ENCODE assay signal across 27 mouse cellular contexts in the genomic region with DNA sequence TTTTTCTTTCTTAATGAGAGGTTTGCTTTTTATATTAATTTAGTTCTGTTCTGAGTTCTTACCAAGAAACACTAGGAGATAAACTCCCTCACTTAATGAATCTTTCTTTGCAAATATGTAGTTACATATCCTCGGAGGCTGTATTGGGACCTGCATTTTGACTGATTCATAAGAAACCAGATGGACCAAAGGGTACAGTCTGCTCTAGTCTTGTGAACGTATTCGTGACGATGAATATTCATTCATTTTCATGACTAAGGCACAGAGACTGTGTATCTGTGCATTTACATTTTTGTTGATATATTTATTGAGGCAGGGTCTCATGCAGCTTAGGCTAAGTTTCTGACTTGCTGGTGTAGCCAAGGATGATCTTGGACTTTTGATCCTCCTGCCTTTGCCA. TPM values are rescaled to one million over a fixed set of nuclear protein-coding genes. Genes with fewer than 3 reads are reported as not detected.
DNase-seq lines count a peak whose midpoint lies in the region; ATAC-seq and TF ChIP-seq lines count a peak whose summit lies in the region.
"Had no signal": no experiment of that assay in that cellular context is flagged by ENCODE, and none has a peak within 500 bp of the region (broad histone marks: within the 10 kb centered on the region; RNA-seq: fewer than 3 reads in every experiment).

No protein-coding gene starts in this region.

- no peak overlapping the region for H3K27ac ChIP-seq in forebrain, postnatal 0 days (ENCODE audit: low read depth, low read length)
- no peak overlapping the region for H3K27ac ChIP-seq in forebrain, embryonic 12.5 days
- H3K27ac ChIP-seq in layer of hippocampus, adult 2 months, result peak overlapping the region; percentile 59
- H3K27ac ChIP-seq: embryonic facial prominence, embryonic 13.5 days; embryonic facial prominence, embryonic 15.5 days; forebrain, embryonic 10.5 days; forebrain, embryonic 13.5 days; forebrain, embryonic 15.5 days had no signal

- no peaks in the 10 kb centered on the region for H3K9me3 ChIP-seq in forebrain, postnatal 0 days (ENCODE audit: low read length)
- no peaks in the 10 kb centered on the region for H3K9me3 ChIP-seq in forebrain, embryonic 12.5 days
- H3K9me3 ChIP-seq: embryonic facial prominence, embryonic 13.5 days; embryonic facial prominence, embryonic 15.5 days; forebrain, embryonic 10.5 days; forebrain, embryonic 13.5 days; forebrain, embryonic 15.5 days; G1E had no signal

- H3K4me2 ChIP-seq in forebrain, postnatal 0 days (ENCODE audit: low read depth), result no peak overlapping the region
- no peak overlapping the region for H3K4me2 ChIP-seq in forebrain, embryonic 12.5 days
- H3K4me2 ChIP-seq: embryonic facial prominence, embryonic 13.5 days; embryonic facial prominence, embryonic 15.5 days; forebrain, embryonic 13.5 days; forebrain, embryonic 15.5 days had no signal

- H3K9ac ChIP-seq in forebrain, postnatal 0 days, result no peak overlapping the region
- no peak overlapping the region for H3K9ac ChIP-seq in forebrain, embryonic 12.5 days
- H3K9ac ChIP-seq: embryonic facial prominence, embryonic 13.5 days; embryonic facial prominence, embryonic 15.5 days; forebrain, embryonic 13.5 days; forebrain, embryonic 15.5 days had no signal

- no peaks in the 10 kb centered on the region for H3K4me1 ChIP-seq in forebrain, postnatal 0 days (ENCODE audit: insufficient read depth)
- no peaks in the 10 kb centered on the region for H3K4me1 ChIP-seq in forebrain, embryonic 12.5 days
- H3K4me1 ChIP-seq: embryonic facial prominence, embryonic 13.5 days; embryonic facial prominence, embryonic 15.5 days; forebrain, embryonic 10.5 days; forebrain, embryonic 13.5 days; forebrain, embryonic 15.5 days had no signal

- 75% methylated on average over 4 of the region's 4 CpGs for WGBS in forebrain, postnatal 0 days
- 98% methylated on average over 4 of the region's 4 CpGs for WGBS in forebrain, embryonic 12.5 days

- DNase-seq in forebrain, postnatal 0 days, result no peak
- DNase-seq in layer of hippocampus, adult 2 months (ENCODE audit: low spot score in 2 of 2), result peak in 1 of 2 experiments; percentile 50
- DNase-seq in layer of hippocampus, postnatal 36 days, result no peak
- peak; percentile 42 for DNase-seq in brain, adult 2 months (ENCODE audit: low read depth, low spot score)
- DNase-seq: adrenal gland, adult 8-10 months; adrenal gland, postnatal 14 days; adrenal gland, postnatal 36 days; B cell, adult 2 months; cerebellum, adult 11 months; cerebellum, adult 18-20 months; cerebellum, adult 8-10 months; cerebellum, adult 9-11 months; cerebellum, postnatal 14 days; cerebellum, postnatal 36 days; embryo, embryonic 11 days had no signal

- H3K4me3 ChIP-seq in forebrain, postnatal 0 days (ENCODE audit: low read depth, low read length), result no peak overlapping the region
- H3K4me3 ChIP-seq in forebrain, embryonic 12.5 days (replicated peaks), result no peak overlapping the region
- no peak overlapping the region for H3K4me3 ChIP-seq in layer of hippocampus, adult 2 months
- H3K4me3 ChIP-seq: embryonic facial prominence, embryonic 13.5 days; embryonic facial prominence, embryonic 15.5 days; erythroblast, embryonic 14.5 days; forebrain, embryonic 10.5 days; forebrain, embryonic 13.5 days; forebrain, embryonic 15.5 days had no signal

- no peak for TF ChIP-seq CTCF in forebrain, postnatal 0 days (IDR thresholded peaks at IDR 0.05; ENCODE audit: low read depth)
- no peak for TF ChIP-seq CTCF in layer of hippocampus, adult 2 months (conservative IDR thresholded peaks at IDR 0.05)

- H3K27me3 ChIP-seq in forebrain, postnatal 0 days (ENCODE audit: insufficient read depth, low read length), result no peaks in the 10 kb centered on the region
- H3K27me3 ChIP-seq in forebrain, embryonic 12.5 days, result no peaks in the 10 kb centered on the region
- H3K27me3 ChIP-seq: CH12.LX; embryonic facial prominence, embryonic 13.5 days; embryonic facial prominence, embryonic 15.5 days; forebrain, embryonic 13.5 days; forebrain, embryonic 15.5 days; Patski had no signal

- ATAC-seq in forebrain, postnatal 0 days, result peak; percentile 66
- ATAC-seq in forebrain, embryonic 12.5 days (ENCODE audit: low FRiP score), result no peak
- ATAC-seq: activated CD4-positive, CD25-positive, alpha-beta regulatory T cell, adult 4 months; CD4-positive, CD25-positive, alpha-beta regulatory T cell, adult 4 months; forebrain, embryonic 13.5 days; forebrain, embryonic 15.5 days; Patski had no signal

- peaks cover 5% of the 10 kb centered on the region; the same call in 1 of the 2 replicates for H3K36me3 ChIP-seq in forebrain, postnatal 0 days (ENCODE audit: insufficient read depth)
- peaks cover 3% of the 10 kb centered on the region for H3K36me3 ChIP-seq in forebrain, embryonic 12.5 days (replicated peaks)

RNA-seq across cellular contexts. Expression of gene Nup35, which starts 7.5 kb away (rescaled TPM):
- total RNA-seq in forebrain, postnatal 0 days (2014; rRNA removed), result 46.1 and 49.2 TPM in 2 replicates
- polyA plus RNA-seq in forebrain, postnatal 0 days (2015; fragmentation: Nextera tagmentation; extraction: Ambion mirVana), result 30.0 and 33.8 TPM in 2 replicates
- 58.1 and 64.6 TPM in 2 replicates for polyA plus RNA-seq in forebrain, embryonic 12.5 days (2016; fragmentation: Nextera tagmentation; extraction: Ambion mirVana)
- 10 to 100 TPM; 16.5 to 18.8 TPM for total RNA-seq in layer of hippocampus, adult 2 months (2021)
- total RNA-seq in layer of hippocampus, postnatal 36 days (2021), result 10 to 100 TPM; 17.4 to 21.2 TPM

RNA-seq across cellular contexts. Expression of gene Dusp19, which starts 7.7 kb away (rescaled TPM):
- 20.2 and 20.5 TPM in 2 replicates for total RNA-seq in forebrain, postnatal 0 days (2014; rRNA removed)
- polyA plus RNA-seq in forebrain, postnatal 0 days (2015; fragmentation: Nextera tagmentation; extraction: Ambion mirVana), result 9.6 and 10.5 TPM in 2 replicates
- 18.2 and 18.5 TPM in 2 replicates for polyA plus RNA-seq in forebrain, embryonic 12.5 days (2016; fragmentation: Nextera tagmentation; extraction: Ambion mirVana)
- total RNA-seq in layer of hippocampus, adult 2 months (2021), result 10 to 100 TPM; 27.9 to 28.4 TPM
- total RNA-seq in layer of hippocampus, postnatal 36 days (2021), result 10 to 100 TPM; 30.4 to 32.5 TPM
- polyA plus RNA-seq: erythroblast, embryonic 14.5 days had no signal

RNA-seq across cellular contexts. Expression of gene Nckap1, which starts 43.3 kb away (rescaled TPM):
- total RNA-seq in forebrain, postnatal 0 days (2014; rRNA removed), result 154 and 178 TPM in 2 replicates
- polyA plus RNA-seq in forebrain, postnatal 0 days (2015; fragmentation: Nextera tagmentation; extraction: Ambion mirVana), result 67.6 and 90.0 TPM in 2 replicates
- polyA plus RNA-seq in forebrain, embryonic 12.5 days (2016; fragmentation: Nextera tagmentation; extraction: Ambion mirVana), result 94.5 and 97.9 TPM in 2 replicates
- total RNA-seq in layer of hippocampus, adult 2 months (2021), result 100 to 1,000 TPM; 541 to 558 TPM
- 100 to 1,000 TPM; 562 to 572 TPM for total RNA-seq in layer of hippocampus, postnatal 36 days (2021)
